Mouse (Mus musculus): Measurements from ENCODE around the gene Mga. TPM values are rescaled to one million over a fixed set of nuclear protein-coding genes. Genes with fewer than 3 reads are reported as not detected.

Gene Mga
- polyA plus RNA-seq, 1 experiment from 2014 or later: 33.9 TPM

Small RNAs within 50 kb of the gene (microRNA-seq; reads per million reads assigned to microRNA genes)
- gene Mir7665 (ENCODE audit: borderline number of aligned reads): not detected

Other genes with a start within 250 kb of the Mga start
- 39.4 and 40.4 TPM in 2 replicates for gene Ndufaf1, start 234.4 kb upstream of the Mga start, polyA plus RNA-seq (2014; fragmentation: Nextera tagmentation; extraction: Ambion mirVana)
- gene Rtf1, start 222.2 kb upstream of the Mga start, polyA plus RNA-seq (2014; fragmentation: Nextera tagmentation; extraction: Ambion mirVana): 23.2 and 26.2 TPM in 2 replicates
- gene Itpka, start 154.9 kb upstream of the Mga start, polyA plus RNA-seq (2014; fragmentation: Nextera tagmentation; extraction: Ambion mirVana): 0.84 and 1.2 TPM in 2 replicates
- gene Ltk, start 136.8 kb upstream of the Mga start, polyA plus RNA-seq (2014; fragmentation: Nextera tagmentation; extraction: Ambion mirVana): 0.14 and 0.29 TPM in 2 replicates
- gene Rpap1, start 109.7 kb upstream of the Mga start, polyA plus RNA-seq (2014; fragmentation: Nextera tagmentation; extraction: Ambion mirVana): 18.3 and 22.3 TPM in 2 replicates
- gene Tyro3, start 99.5 kb upstream of the Mga start, polyA plus RNA-seq (2014; fragmentation: Nextera tagmentation; extraction: Ambion mirVana): 20.2 and 23.6 TPM in 2 replicates
- gene Mapkbp1, start 75.5 kb downstream of the Mga start, polyA plus RNA-seq (2014; fragmentation: Nextera tagmentation; extraction: Ambion mirVana): 4.0 and 4.7 TPM in 2 replicates
- gene Jmjd7, start 130.3 kb downstream of the Mga start, polyA plus RNA-seq (2014; fragmentation: Nextera tagmentation; extraction: Ambion mirVana): 14.4 and 19.2 TPM in 2 replicates
- gene Gm28042, start 130.3 kb downstream of the Mga start, polyA plus RNA-seq (2014; fragmentation: Nextera tagmentation; extraction: Ambion mirVana): 2.5 and 2.9 TPM in 2 replicates
- 1.8 and 2.1 TPM in 2 replicates for gene Pla2g4b, start 136.2 kb downstream of the Mga start, polyA plus RNA-seq (2014; fragmentation: Nextera tagmentation; extraction: Ambion mirVana)